Mouse (Mus musculus): ENCODE measurements around the gene Sgms2. TPM values are rescaled to one million over a fixed set of nuclear protein-coding genes. Genes with fewer than 3 reads are reported as not detected.
A peak's percentile ranks its signal among the peaks of the same experiment; 100 is the strongest.

Gene Sgms2
- polyA plus RNA-seq, 1 experiment = 27.2 TPM

- TF ChIP-seq POLR2A (IDR thresholded peaks at IDR 0.05; ENCODE audit: low read depth, low read length) (no peak), CTCF (conservative IDR thresholded peaks at IDR 0.05; ENCODE audit: insufficient read depth, insufficient read length, low read depth, low read length) (no peak)
- Histone ChIP-seq H3K27me3 (replicated peaks; ENCODE audit: control insufficient read depth, insufficient read depth, low read length) (no peaks in the 10 kb centered on the region), H3K36me3 (ENCODE audit: control insufficient read depth, insufficient read depth, low read length) (no peaks in the 10 kb centered on the region), H3K27ac (ENCODE audit: insufficient read depth, low read depth, low read length) (no peak overlapping the region), H3K4me1 (ENCODE audit: control insufficient read depth, insufficient read depth, low read length) (peaks cover 31% of the 10 kb centered on the region; the same call in 1 of the 2 replicates), H3K4me3 (ENCODE audit: insufficient read depth, low read depth, low read length) (no peak overlapping the region)
- peak; percentile 51 for DNase-seq
- 47% methylated on average over 4 of the region's 4 CpGs for WGBS
Measured at GRCm38 (mm10) chr3:131361960-131362359, 129.3 kb downstream of the Sgms2 start.

- 43% methylated on average over 5 of the region's 5 CpGs for WGBS
- Histone ChIP-seq H3K27ac (ENCODE audit: insufficient read depth, low read depth, low read length) (no peak overlapping the region), H3K4me3 (ENCODE audit: insufficient read depth, low read depth, low read length) (no peak overlapping the region), H3K36me3 (ENCODE audit: control insufficient read depth, insufficient read depth, low read length) (no peaks in the 10 kb centered on the region), H3K27me3 (replicated peaks; ENCODE audit: control insufficient read depth, insufficient read depth, low read length) (no peaks in the 10 kb centered on the region), H3K4me1 (ENCODE audit: control insufficient read depth, insufficient read depth, low read length) (peaks cover 18% of the 10 kb centered on the region; the same call in 1 of the 2 replicates)
- TF ChIP-seq CTCF (conservative IDR thresholded peaks at IDR 0.05; ENCODE audit: insufficient read depth, insufficient read length, low read depth, low read length) (no peak), POLR2A (IDR thresholded peaks at IDR 0.05; ENCODE audit: low read depth, low read length) (no peak)
- DNase-seq = no peak
Measured at GRCm38 (mm10) chr3:131359011-131359410, 132.2 kb downstream of the Sgms2 start.

GRCm38 (mm10) chr3:131358205-131358604, 133.0 kb downstream of the Sgms2 start:
- no peaks in the 10 kb centered on the region for H3K36me3 ChIP-seq (ENCODE audit: control insufficient read depth, insufficient read depth, low read length)
- no peak for DNase-seq
- no peak for TF ChIP-seq CTCF (conservative IDR thresholded peaks at IDR 0.05; ENCODE audit: insufficient read depth, insufficient read length, low read depth, low read length)
- no peak for TF ChIP-seq POLR2A (IDR thresholded peaks at IDR 0.05; ENCODE audit: low read depth, low read length)
- no peak overlapping the region for H3K4me3 ChIP-seq (ENCODE audit: insufficient read depth, low read depth, low read length)
- peaks cover 13% of the 10 kb centered on the region; the same call in 1 of the 2 replicates for H3K4me1 ChIP-seq (ENCODE audit: control insufficient read depth, insufficient read depth, low read length)
- WGBS = 73% methylated on average over 5 of the region's 5 CpGs
- H3K27ac ChIP-seq (ENCODE audit: insufficient read depth, low read depth, low read length) = no peak overlapping the region
- H3K27me3 ChIP-seq (replicated peaks; ENCODE audit: control insufficient read depth, insufficient read depth, low read length) = no peaks in the 10 kb centered on the region

- Histone ChIP-seq H3K27ac (ENCODE audit: insufficient read depth, low read depth, low read length) (no peak overlapping the region), H3K4me1 (ENCODE audit: control insufficient read depth, insufficient read depth, low read length) (peaks cover 12% of the 10 kb centered on the region; the same call in 1 of the 2 replicates), H3K27me3 (replicated peaks; ENCODE audit: control insufficient read depth, insufficient read depth, low read length) (no peaks in the 10 kb centered on the region), H3K36me3 (ENCODE audit: control insufficient read depth, insufficient read depth, low read length) (no peaks in the 10 kb centered on the region), H3K4me3 (ENCODE audit: insufficient read depth, low read depth, low read length) (no peak overlapping the region)
- WGBS = 59% methylated on average over 3 of the region's 3 CpGs
- no peak for TF ChIP-seq CTCF (conservative IDR thresholded peaks at IDR 0.05; ENCODE audit: insufficient read depth, insufficient read length, low read depth, low read length)
- no peak for TF ChIP-seq POLR2A (IDR thresholded peaks at IDR 0.05; ENCODE audit: low read depth, low read length)
- DNase-seq = no peak
Measured at GRCm38 (mm10) chr3:131357643-131358042, 133.6 kb downstream of the Sgms2 start.

GRCm38 (mm10) chr3:131356026-131356425, 135.2 kb downstream of the Sgms2 start:
- DNase-seq = no peak
- Histone ChIP-seq H3K36me3 (ENCODE audit: control insufficient read depth, insufficient read depth, low read length) (no peaks in the 10 kb centered on the region), H3K4me3 (ENCODE audit: insufficient read depth, low read depth, low read length) (no peak overlapping the region), H3K4me1 (ENCODE audit: control insufficient read depth, insufficient read depth, low read length) (peaks cover 8% of the 10 kb centered on the region; the same call in 1 of the 2 replicates), H3K27me3 (replicated peaks; ENCODE audit: control insufficient read depth, insufficient read depth, low read length) (no peaks in the 10 kb centered on the region), H3K27ac (ENCODE audit: insufficient read depth, low read depth, low read length) (no peak overlapping the region)
- WGBS = 73% methylated on average over 5 of the region's 5 CpGs
- TF ChIP-seq CTCF (conservative IDR thresholded peaks at IDR 0.05; ENCODE audit: insufficient read depth, insufficient read length, low read depth, low read length) = no peak
- TF ChIP-seq POLR2A (IDR thresholded peaks at IDR 0.05; ENCODE audit: low read depth, low read length) = no peak

- H3K36me3 ChIP-seq (ENCODE audit: control insufficient read depth, insufficient read depth, low read length) = no peaks in the 10 kb centered on the region
- WGBS = 81% methylated on average over 7 of the region's 7 CpGs
- no peak for TF ChIP-seq CTCF (conservative IDR thresholded peaks at IDR 0.05; ENCODE audit: insufficient read depth, insufficient read length, low read depth, low read length)
- TF ChIP-seq POLR2A (IDR thresholded peaks at IDR 0.05; ENCODE audit: low read depth, low read length) = no peak
- peaks cover 6% of the 10 kb centered on the region; the same call in 1 of the 2 replicates for H3K4me1 ChIP-seq (ENCODE audit: control insufficient read depth, insufficient read depth, low read length)
- no peak overlapping the region for H3K27ac ChIP-seq (ENCODE audit: insufficient read depth, low read depth, low read length)
- DNase-seq = no peak
- H3K27me3 ChIP-seq (replicated peaks; ENCODE audit: control insufficient read depth, insufficient read depth, low read length) = no peaks in the 10 kb centered on the region
- H3K4me3 ChIP-seq (ENCODE audit: insufficient read depth, low read depth, low read length) = no peak overlapping the region
Measured at GRCm38 (mm10) chr3:131350539-131350938, 140.7 kb downstream of the Sgms2 start.

- 42% methylated on average over 6 of the region's 6 CpGs for WGBS
- H3K27ac ChIP-seq (ENCODE audit: insufficient read depth, low read depth, low read length) = peak overlapping the region; percentile 52; the same call in 1 of the 2 replicates
- H3K36me3 ChIP-seq (ENCODE audit: control insufficient read depth, insufficient read depth, low read length) = no peaks in the 10 kb centered on the region
- no peaks in the 10 kb centered on the region for H3K27me3 ChIP-seq (replicated peaks; ENCODE audit: control insufficient read depth, insufficient read depth, low read length)
- DNase-seq = peak; percentile 42
- peaks cover 6% of the 10 kb centered on the region; the same call in 1 of the 2 replicates for H3K4me1 ChIP-seq (ENCODE audit: control insufficient read depth, insufficient read depth, low read length)
- H3K4me3 ChIP-seq (ENCODE audit: insufficient read depth, low read depth, low read length) = no peak overlapping the region
- TF ChIP-seq POLR2A (IDR thresholded peaks at IDR 0.05; ENCODE audit: low read depth, low read length) = no peak
- TF ChIP-seq CTCF (conservative IDR thresholded peaks at IDR 0.05; ENCODE audit: insufficient read depth, insufficient read length, low read depth, low read length) = no peak
Measured at GRCm38 (mm10) chr3:131349013-131349412, 142.2 kb downstream of the Sgms2 start.

All from kidney, adult 2 months (tissue).